Mouse (Mus musculus): ENCODE data around the gene Pes1. TPM values are rescaled to one million over a fixed set of nuclear protein-coding genes. Genes with fewer than 3 reads are reported as not detected.

The Pes1 gene
- polyA plus RNA-seq, 1 experiment from 2014 or later: 75.4 TPM

GRCm38 (mm10) chr11:3989748-3990147 lies 26.0 kb downstream of the Pes1 start:
- no peaks in the 10 kb centered on the region for H3K9me3 ChIP-seq (ENCODE audit: control insufficient read depth, low read length)
- no peak overlapping the region for H3K27ac ChIP-seq (ENCODE audit: low read depth)
- no peak overlapping the region for H3K9ac ChIP-seq (ENCODE audit: low read length)
- DNase-seq (ENCODE audit: low spot score): no peak
- H3K4me1 ChIP-seq (replicated peaks; ENCODE audit: control insufficient read depth, insufficient read depth, low read length): no peaks in the 10 kb centered on the region
- 0 out of 2 replicates have a peak, but pooled peaks cover 4% of the 10 kb centered on the region for H3K27me3 ChIP-seq (replicated peaks; ENCODE audit: control insufficient read depth, insufficient read depth, low read length)
- no peak overlapping the region for H3K4me2 ChIP-seq (ENCODE audit: low read length)
- 63% methylated on average over 3 of the region's 3 CpGs for WGBS
- no peak overlapping the region for H3K4me3 ChIP-seq (ENCODE audit: low read depth, low read length)
- ATAC-seq (replicated peaks; ENCODE audit: low FRiP score, low TSS enrichment, low read depth): no peak
- H3K36me3 ChIP-seq (ENCODE audit: control insufficient read depth, insufficient read depth, low read length): no peaks in the 10 kb centered on the region

GRCm38 (mm10) chr11:3993132-3993531 lies 29.4 kb downstream of the Pes1 start:
- no peaks in the 10 kb centered on the region; the same call in 1 of the 2 replicates for H3K4me1 ChIP-seq (replicated peaks; ENCODE audit: control insufficient read depth, insufficient read depth, low read length)
- H3K27me3 ChIP-seq (replicated peaks; ENCODE audit: control insufficient read depth, insufficient read depth, low read length): peaks cover 16% of the 10 kb centered on the region
- 78% methylated on average over 6 of the region's 6 CpGs for WGBS
- H3K36me3 ChIP-seq (ENCODE audit: control insufficient read depth, insufficient read depth, low read length): no peaks in the 10 kb centered on the region
- no peak overlapping the region for H3K27ac ChIP-seq (ENCODE audit: low read depth)
- no peaks in the 10 kb centered on the region for H3K9me3 ChIP-seq (ENCODE audit: control insufficient read depth, low read length)
- ATAC-seq (replicated peaks; ENCODE audit: low FRiP score, low TSS enrichment, low read depth) (no peak), DNase-seq (ENCODE audit: low spot score) (no peak)
- H3K4me2 ChIP-seq (ENCODE audit: low read length): no peak overlapping the region
- no peak overlapping the region for H3K4me3 ChIP-seq (ENCODE audit: low read depth, low read length)
- no peak overlapping the region for H3K9ac ChIP-seq (ENCODE audit: low read length)

GRCm38 (mm10) chr11:3993914-3994313 lies 30.1 kb downstream of the Pes1 start:
- Histone ChIP-seq H3K27ac (ENCODE audit: low read depth) (no peak overlapping the region), H3K4me2 (ENCODE audit: low read length) (no peak overlapping the region), H3K36me3 (ENCODE audit: control insufficient read depth, insufficient read depth, low read length) (no peaks in the 10 kb centered on the region), H3K4me3 (ENCODE audit: low read depth, low read length) (no peak overlapping the region), H3K4me1 (replicated peaks; ENCODE audit: control insufficient read depth, insufficient read depth, low read length) (no peaks in the 10 kb centered on the region; the same call in 1 of the 2 replicates), H3K27me3 (replicated peaks; ENCODE audit: control insufficient read depth, insufficient read depth, low read length) (peaks cover 24% of the 10 kb centered on the region), H3K9me3 (ENCODE audit: control insufficient read depth, low read length) (no peaks in the 10 kb centered on the region), H3K9ac (ENCODE audit: low read length) (no peak overlapping the region)
- ATAC-seq (replicated peaks; ENCODE audit: low FRiP score, low TSS enrichment, low read depth) (no peak), DNase-seq (ENCODE audit: low spot score) (no peak)
- WGBS: 90% methylated on average over 6 of the region's 6 CpGs

- WGBS: 87% methylated on average over 5 of the region's 5 CpGs
- H3K4me2 ChIP-seq (ENCODE audit: low read length): no peak overlapping the region
- no peak for DNase-seq (ENCODE audit: low spot score)
Measured at GRCm38 (mm10) chr11:3995511-3995910, 31.7 kb downstream of the Pes1 start.

GRCm38 (mm10) chr11:3996840-3997239 lies 33.1 kb downstream of the Pes1 start:
- H3K9me3 ChIP-seq (ENCODE audit: control insufficient read depth, low read length): no peaks in the 10 kb centered on the region
- WGBS: 87% methylated on average over 3 of the region's 3 CpGs
- DNase-seq (ENCODE audit: low spot score) (no peak), ATAC-seq (replicated peaks; ENCODE audit: low FRiP score, low TSS enrichment, low read depth) (no peak)
- H3K9ac ChIP-seq (ENCODE audit: low read length): no peak overlapping the region
- H3K27ac ChIP-seq (ENCODE audit: low read depth): no peak overlapping the region
- H3K4me3 ChIP-seq (ENCODE audit: low read depth, low read length): no peak overlapping the region
- H3K27me3 ChIP-seq (replicated peaks; ENCODE audit: control insufficient read depth, insufficient read depth, low read length): peaks cover 40% of the 10 kb centered on the region
- no peaks in the 10 kb centered on the region; the same call in 1 of the 2 replicates for H3K4me1 ChIP-seq (replicated peaks; ENCODE audit: control insufficient read depth, insufficient read depth, low read length)
- H3K36me3 ChIP-seq (ENCODE audit: control insufficient read depth, insufficient read depth, low read length): no peaks in the 10 kb centered on the region
- H3K4me2 ChIP-seq (ENCODE audit: low read length): no peak overlapping the region

More at GRCm38 (mm10) chr11:3995511-3995910, 31.7 kb downstream of the Pes1 start:
- ATAC-seq (replicated peaks; ENCODE audit: low FRiP score, low TSS enrichment, low read depth): no peak
- peaks cover 37% of the 10 kb centered on the region for H3K27me3 ChIP-seq (replicated peaks; ENCODE audit: control insufficient read depth, insufficient read depth, low read length)
- no peaks in the 10 kb centered on the region; the same call in 1 of the 2 replicates for H3K4me1 ChIP-seq (replicated peaks; ENCODE audit: control insufficient read depth, insufficient read depth, low read length)
- H3K9me3 ChIP-seq (ENCODE audit: control insufficient read depth, low read length): no peaks in the 10 kb centered on the region
- H3K36me3 ChIP-seq (ENCODE audit: control insufficient read depth, insufficient read depth, low read length): no peaks in the 10 kb centered on the region
- no peak overlapping the region for H3K4me3 ChIP-seq (ENCODE audit: low read depth, low read length)
- no peak overlapping the region for H3K27ac ChIP-seq (ENCODE audit: low read depth)
- no peak overlapping the region for H3K9ac ChIP-seq (ENCODE audit: low read length)

- no peaks in the 10 kb centered on the region; the same call in 1 of the 2 replicates for H3K4me1 ChIP-seq (replicated peaks; ENCODE audit: control insufficient read depth, insufficient read depth, low read length)
- no peaks in the 10 kb centered on the region for H3K36me3 ChIP-seq (ENCODE audit: control insufficient read depth, insufficient read depth, low read length)
- ATAC-seq (replicated peaks; ENCODE audit: low FRiP score, low TSS enrichment, low read depth) (no peak; the same call in 1 of the 2 replicates), DNase-seq (ENCODE audit: low spot score) (peak; percentile 65)
- peak overlapping the region; percentile 18 for H3K4me3 ChIP-seq (ENCODE audit: low read depth, low read length)
- H3K9me3 ChIP-seq (ENCODE audit: control insufficient read depth, low read length): no peaks in the 10 kb centered on the region
- no peak overlapping the region for H3K27ac ChIP-seq (ENCODE audit: low read depth)
- peak overlapping the region; percentile 45 for H3K4me2 ChIP-seq (ENCODE audit: low read length)
- whole genome bisulfite sequencing: 13% methylated on average over 66 of the region's 66 CpGs
- H3K9ac ChIP-seq (ENCODE audit: low read length): no peak overlapping the region
- H3K27me3 ChIP-seq (replicated peaks; ENCODE audit: control insufficient read depth, insufficient read depth, low read length): peaks cover 40% of the 10 kb centered on the region
Measured at GRCm38 (mm10) chr11:3997978-3998720, 34.4 kb downstream of the Pes1 start.

GRCm38 (mm10) chr11:3999547-3999946 lies 35.8 kb downstream of the Pes1 start:
- Histone ChIP-seq H3K27me3 (replicated peaks; ENCODE audit: control insufficient read depth, insufficient read depth, low read length) (peaks cover 40% of the 10 kb centered on the region), H3K9me3 (ENCODE audit: control insufficient read depth, low read length) (no peaks in the 10 kb centered on the region), H3K36me3 (ENCODE audit: control insufficient read depth, insufficient read depth, low read length) (no peaks in the 10 kb centered on the region), H3K4me3 (ENCODE audit: low read depth, low read length) (no peak overlapping the region), H3K4me1 (replicated peaks; ENCODE audit: control insufficient read depth, insufficient read depth, low read length) (no peaks in the 10 kb centered on the region; the same call in 1 of the 2 replicates), H3K4me2 (ENCODE audit: low read length) (no peak overlapping the region), H3K27ac (ENCODE audit: low read depth) (no peak overlapping the region), H3K9ac (ENCODE audit: low read length) (no peak overlapping the region)
- ATAC-seq (replicated peaks; ENCODE audit: low FRiP score, low TSS enrichment, low read depth) (peak; percentile 60; the same call in 1 of the 2 replicates), DNase-seq (ENCODE audit: low spot score) (no peak)
- 59% methylated on average over 5 of the region's 5 CpGs for WGBS

- H3K27ac ChIP-seq (ENCODE audit: low read depth): no peak overlapping the region
- no peaks in the 10 kb centered on the region; the same call in 1 of the 2 replicates for H3K4me1 ChIP-seq (replicated peaks; ENCODE audit: control insufficient read depth, insufficient read depth, low read length)
- no peak overlapping the region for H3K4me2 ChIP-seq (ENCODE audit: low read length)
- peak; percentile 83 for DNase-seq (ENCODE audit: low spot score)
- no peaks in the 10 kb centered on the region for H3K36me3 ChIP-seq (ENCODE audit: control insufficient read depth, insufficient read depth, low read length)
- no peaks in the 10 kb centered on the region for H3K9me3 ChIP-seq (ENCODE audit: control insufficient read depth, low read length)
- no peak overlapping the region for H3K4me3 ChIP-seq (ENCODE audit: low read depth, low read length)
- 0 out of 2 replicates have a peak, but pooled peaks have one; percentile 50 for ATAC-seq (replicated peaks; ENCODE audit: low FRiP score, low TSS enrichment, low read depth)
- H3K9ac ChIP-seq (ENCODE audit: low read length): no peak overlapping the region
- H3K27me3 ChIP-seq (replicated peaks; ENCODE audit: control insufficient read depth, insufficient read depth, low read length): peaks cover 40% of the 10 kb centered on the region
- 8% methylated on average over 5 of the region's 5 CpGs for WGBS
Measured at GRCm38 (mm10) chr11:4001603-4002002, 37.8 kb downstream of the Pes1 start.
